Mouse (Mus musculus): ENCODE data around the gene Nisch. TPM values are rescaled to one million over a fixed set of nuclear protein-coding genes. Genes with fewer than 3 reads are reported as not detected.

Nisch gene
- total and polyA plus RNA-seq, 3 experiments: 46.3 to 180 (median 85.2) TPM

- H3K27me3 ChIP-seq (replicated peaks): no peaks in the 10 kb centered on the region
- no peaks in the 10 kb centered on the region for H3K9me3 ChIP-seq (replicated peaks; ENCODE audit: low read length)
- TF ChIP-seq ZMIZ1 (IDR thresholded peaks at IDR 0.05; ENCODE audit: low read depth, low read length): no peak
- H3K27ac ChIP-seq (ENCODE audit: insufficient read depth, low read depth): no peak within 1 kb of the TSS
- H3K9ac ChIP-seq (ENCODE audit: insufficient read depth, low read depth): no peak within 1 kb of the TSS
- no peaks in the 10 kb centered on the region for H3K79me2 ChIP-seq (replicated peaks; ENCODE audit: control insufficient read depth, extremely low read depth, insufficient read depth, poor library complexity, severe bottlenecking)
- H3K36me3 ChIP-seq (replicated peaks in 1 of 2; ENCODE audit: control insufficient read depth in 1 of 2, insufficient read depth in 1 of 2, low read length in 1 of 2): peaks cover 31 to 35% of the 10 kb centered on the region in 2 experiments
- H3K4me2 ChIP-seq (ENCODE audit: insufficient read depth, low read depth, poor library complexity, severe bottlenecking): no peak within 1 kb of the TSS
- no peak within 1 kb of the TSS for H3K4me3 ChIP-seq (replicated peaks in 1 of 3; ENCODE audit: low read depth in 2 of 3, low read length in 2 of 3, poor library complexity in 1 of 3)
- peaks cover 13 to 41% of the 10 kb centered on the region in 2 experiments for H3K4me1 ChIP-seq (ENCODE audit: control insufficient read depth in 1 of 2, insufficient read depth in 2 of 2)
- in situ Hi-C loops (cut with MboI; ENCODE audit: low pct_ligation_motif_present, low pct_unique_long_range_greater_than_20kb, low sequenced_read_pairs): no loop called here
- dilution Hi-C loops (cut with MboI; ENCODE audit: extremely low pct_ligation_motif_present, extremely low pct_unique_long_range_greater_than_20kb, low sequenced_read_pairs): no loop called here
- DNase-seq (ENCODE audit: extremely low read depth): no peak
Observed at GRCm38 (mm10) chr14:31168425-31168824, 48.3 kb downstream of the Nisch start, which contains the start of gene Stab1. TSS of gene Stab1 (minus strand) at chr14:31168641.

- no peaks in the 10 kb centered on the region for H3K27me3 ChIP-seq (replicated peaks)
Observed at GRCm38 (mm10) chr14:31166827-31167226, 49.9 kb downstream of the Nisch start.

GRCm38 (mm10) chr14:31165991-31166630 is 50.6 kb downstream of the Nisch start:
- H3K4me3 ChIP-seq (replicated peaks in 1 of 3; ENCODE audit: low read depth in 2 of 3, low read length in 2 of 3, poor library complexity in 1 of 3): no peak overlapping the region
- no peak overlapping the region for H3K9ac ChIP-seq (ENCODE audit: insufficient read depth, low read depth)
- H3K4me2 ChIP-seq (ENCODE audit: insufficient read depth, low read depth, poor library complexity, severe bottlenecking): no peak overlapping the region
- in situ Hi-C loops (cut with MboI; ENCODE audit: low pct_ligation_motif_present, low pct_unique_long_range_greater_than_20kb, low sequenced_read_pairs) (no loop called here), dilution Hi-C loops (cut with MboI; ENCODE audit: extremely low pct_ligation_motif_present, extremely low pct_unique_long_range_greater_than_20kb, low sequenced_read_pairs) (no loop called here)
- H3K79me2 ChIP-seq (replicated peaks; ENCODE audit: control insufficient read depth, extremely low read depth, insufficient read depth, poor library complexity, severe bottlenecking): no peaks in the 10 kb centered on the region
- no peaks in the 10 kb centered on the region for H3K27me3 ChIP-seq (replicated peaks)
- peaks cover 8 to 12% of the 10 kb centered on the region in 2 experiments for H3K36me3 ChIP-seq (replicated peaks in 1 of 2; ENCODE audit: control insufficient read depth in 1 of 2, insufficient read depth in 1 of 2, low read length in 1 of 2)
- no peak overlapping the region for H3K27ac ChIP-seq (ENCODE audit: insufficient read depth, low read depth)
- no peak for TF ChIP-seq E2F4 (IDR thresholded peaks at IDR 0.05; ENCODE audit: insufficient replicate concordance, low read depth, low read length)
- TF ChIP-seq TBP (conservative IDR thresholded peaks at IDR 0.05; ENCODE audit: low read depth, low read length): no peak
- TF ChIP-seq RCOR1 (conservative IDR thresholded peaks at IDR 0.05; ENCODE audit: low read depth, low read length): no peak
- no peak for TF ChIP-seq MEF2A (IDR thresholded peaks at IDR 0.05; ENCODE audit: borderline replicate concordance, low read depth, low read length)
- TF ChIP-seq TCF12 (IDR thresholded peaks at IDR 0.05; ENCODE audit: low read depth, low read length): no peak
- no peak for TF ChIP-seq CHD1 (IDR thresholded peaks at IDR 0.05; ENCODE audit: low read depth, low read length)
- no peak for TF ChIP-seq SMC3 (IDR thresholded peaks at IDR 0.05; ENCODE audit: low read depth, low read length)
- TF ChIP-seq PAX5 (IDR thresholded peaks at IDR 0.05; ENCODE audit: low read length): no peak
- TF ChIP-seq ZMIZ1 (IDR thresholded peaks at IDR 0.05; ENCODE audit: low read depth, low read length): no peak
- no peak for TF ChIP-seq ELF1 (IDR thresholded peaks at IDR 0.05; ENCODE audit: low read depth, low read length)
- TF ChIP-seq RAD21 (IDR thresholded peaks at IDR 0.05; ENCODE audit: low read depth, low read length): no peak
- no peak for TF ChIP-seq MYC (IDR thresholded peaks at IDR 0.05; ENCODE audit: low read depth, low read length)
- TF ChIP-seq MAFK (IDR thresholded peaks at IDR 0.05; ENCODE audit: insufficient replicate concordance, low read length): no peak
- TF ChIP-seq USF2 (conservative IDR thresholded peaks at IDR 0.05; ENCODE audit: low read depth, low read length): no peak
- no peak for TF ChIP-seq GABPA (IDR thresholded peaks at IDR 0.05; ENCODE audit: insufficient replicate concordance, low read depth, low read length)
- peak; percentile 16 for DNase-seq (ENCODE audit: extremely low read depth)
- no peaks in the 10 kb centered on the region for H3K9me3 ChIP-seq (replicated peaks; ENCODE audit: low read length)
- H3K4me1 ChIP-seq (ENCODE audit: control insufficient read depth in 1 of 2, insufficient read depth in 2 of 2): peaks cover 20 to 63% of the 10 kb centered on the region in 2 experiments

More at GRCm38 (mm10) chr14:31166827-31167226, 49.9 kb downstream of the Nisch start:
- TF ChIP-seq ZKSCAN1 (IDR thresholded peaks at IDR 0.05; ENCODE audit: borderline replicate concordance, low read depth, low read length): no peak
- no peak for TF ChIP-seq RAD21 (IDR thresholded peaks at IDR 0.05; ENCODE audit: low read depth, low read length)
- TF ChIP-seq BHLHE40 (IDR thresholded peaks at IDR 0.05; ENCODE audit: low read depth, low read length): no peak
- TF ChIP-seq ZNF384 (IDR thresholded peaks at IDR 0.05; ENCODE audit: low read depth, low read length): no peak
- no peak for TF ChIP-seq MXI1 (IDR thresholded peaks at IDR 0.05; ENCODE audit: low read depth, low read length)
- no peak for TF ChIP-seq CHD2 (IDR thresholded peaks at IDR 0.05; ENCODE audit: low read length)
- TF ChIP-seq TCF12 (IDR thresholded peaks at IDR 0.05; ENCODE audit: low read depth, low read length): no peak
- no peak for TF ChIP-seq GABPA (IDR thresholded peaks at IDR 0.05; ENCODE audit: insufficient replicate concordance, low read depth, low read length)
- no peak for TF ChIP-seq SIN3A (IDR thresholded peaks at IDR 0.05; ENCODE audit: low read length)
- TF ChIP-seq MAFK (IDR thresholded peaks at IDR 0.05; ENCODE audit: insufficient replicate concordance, low read length): no peak
- TF ChIP-seq IRF4 (IDR thresholded peaks at IDR 0.05; ENCODE audit: low read depth, low read length): no peak
- TF ChIP-seq SMC3 (IDR thresholded peaks at IDR 0.05; ENCODE audit: low read depth, low read length): no peak
- no peak for TF ChIP-seq UBTF (IDR thresholded peaks at IDR 0.05; ENCODE audit: low read depth, low read length)
- no peak for TF ChIP-seq ZC3H11A (IDR thresholded peaks at IDR 0.05; ENCODE audit: low read depth, low read length)
- Histone ChIP-seq H3K79me2 (replicated peaks; ENCODE audit: control insufficient read depth, extremely low read depth, insufficient read depth, poor library complexity, severe bottlenecking) (no peaks in the 10 kb centered on the region), H3K4me3 (replicated peaks in 1 of 3; ENCODE audit: low read depth in 2 of 3, low read length in 2 of 3, poor library complexity in 1 of 3) (no peak overlapping the region), H3K4me1 (ENCODE audit: control insufficient read depth in 1 of 2, insufficient read depth in 2 of 2) (peaks cover 16 to 57% of the 10 kb centered on the region in 2 experiments), H3K9me3 (replicated peaks; ENCODE audit: low read length) (no peaks in the 10 kb centered on the region), H3K27ac (ENCODE audit: insufficient read depth, low read depth) (no peak overlapping the region), H3K9ac (ENCODE audit: insufficient read depth, low read depth) (no peak overlapping the region), H3K4me2 (ENCODE audit: insufficient read depth, low read depth, poor library complexity, severe bottlenecking) (no peak overlapping the region), H3K36me3 (replicated peaks in 1 of 2; ENCODE audit: control insufficient read depth in 1 of 2, insufficient read depth in 1 of 2, low read length in 1 of 2) (peaks cover 15 to 19% of the 10 kb centered on the region in 2 experiments)
- no peak for DNase-seq (ENCODE audit: extremely low read depth)
- in situ Hi-C loops (cut with MboI; ENCODE audit: low pct_ligation_motif_present, low pct_unique_long_range_greater_than_20kb, low sequenced_read_pairs) (no loop called here), dilution Hi-C loops (cut with MboI; ENCODE audit: extremely low pct_ligation_motif_present, extremely low pct_unique_long_range_greater_than_20kb, low sequenced_read_pairs) (no loop called here)
